Mouse (Mus musculus): ENCODE measurements at regions not wholly inside any gene's neighbourhood (a gene's known extent, or its start where the extent isn't known, plus 50 kb on each side); places are given as distances from the start of the nearest gene placed in this dataset.

DNA sequence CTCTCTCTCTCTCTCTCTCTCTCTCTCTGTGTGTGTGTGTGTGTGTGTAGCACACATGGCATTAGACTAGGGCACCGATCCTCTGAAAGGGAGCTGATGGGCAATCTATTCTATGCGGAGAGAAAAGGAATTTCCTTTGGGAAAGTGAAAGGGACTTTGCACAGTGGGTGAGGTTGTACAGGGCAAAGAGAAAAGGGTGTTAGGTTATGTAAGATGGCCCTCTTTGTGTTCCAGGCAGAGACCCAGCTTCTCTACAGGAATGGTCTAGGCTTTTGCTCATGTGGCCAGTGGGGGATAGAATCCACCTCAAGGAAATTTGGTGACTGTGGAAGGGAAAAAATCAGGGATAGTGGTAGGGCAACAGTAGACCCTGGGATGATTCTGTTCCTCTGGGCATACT lies 156.2 kb downstream of the Fam43a start:
- TF ChIP-seq CTCF (conservative IDR thresholded peaks at IDR 0.05; ENCODE audit: low read length) = no peak
- no peak for TF ChIP-seq NANOG (IDR thresholded peaks at IDR 0.05; ENCODE audit: borderline replicate concordance, low read length)
